Mouse (Mus musculus) MN1 (cell line): ENCODE measurements around the gene Cops4.

ENCODE experiments used
- DNase-seq: peaks from one replicate; pipeline ENCODE4 v3.0.0-alpha.2; 2016; ENCODE audit warnings: low spot score

Cops4 gene

GRCm38 (mm10) chr5:100581622-100582434 lies 63.7 kb downstream of the Cops4 start:
- peak; percentile 48 for DNase-seq

GRCm38 (mm10) chr5:100582435-100582826 lies 64.3 kb downstream of the Cops4 start:
- no peak for DNase-seq

- DNase-seq: no peak
These were observed 65.0 kb downstream of the Cops4 start for GRCm38 (mm10) chr5:100583066-100583465.

- no peak for DNase-seq
These were observed 67.1 kb downstream of the Cops4 start for GRCm38 (mm10) chr5:100585206-100585644.

- no peak for DNase-seq
These were observed 67.5 kb downstream of the Cops4 start for GRCm38 (mm10) chr5:100585657-100586056.

GRCm38 (mm10) chr5:100587136-100587535 lies 69.0 kb downstream of the Cops4 start:
- no peak for DNase-seq

GRCm38 (mm10) chr5:100587626-100588025 lies 69.5 kb downstream of the Cops4 start:
- DNase-seq: no peak

- peak; percentile 38 for DNase-seq
These were observed 72.4 kb downstream of the Cops4 start for GRCm38 (mm10) chr5:100590505-100590904.

- no peak for DNase-seq
These were observed 76.8 kb downstream of the Cops4 start for GRCm38 (mm10) chr5:100594803-100595467.

- no peak for DNase-seq
These were observed 77.9 kb downstream of the Cops4 start for GRCm38 (mm10) chr5:100595999-100596398.
